Mouse (Mus musculus) CD8-positive naive resting alpha-beta T cell, adult 2 months (primary cell): ENCODE measurements around the gene Entpd8.

Experiments used
- DNase-seq, 2 experiments: peaks; one replicate each; pipeline ENCODE4 v3.0.0; 2022; ENCODE audit warnings: low read depth in 2 of 2, low spot score in 2 of 2

The Entpd8 gene

DNA sequence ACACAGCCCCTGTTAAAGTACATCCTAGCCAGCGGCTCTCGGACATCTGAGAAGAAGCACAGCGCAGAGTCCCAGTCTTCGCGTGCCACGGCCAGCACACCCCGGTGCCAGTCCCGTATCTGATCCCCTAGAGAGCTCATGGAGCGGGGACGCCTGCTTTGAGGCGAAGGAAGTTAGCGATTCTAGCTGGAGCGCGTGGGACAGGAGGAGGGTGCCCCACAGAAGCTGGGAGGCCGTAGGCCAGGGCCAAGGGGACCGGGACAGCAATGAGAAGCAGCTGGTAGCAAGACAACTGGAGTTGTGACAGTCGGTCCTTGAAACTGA is 14.6 kb downstream of the Entpd8 start:
- DNase-seq = no peak

DNA sequence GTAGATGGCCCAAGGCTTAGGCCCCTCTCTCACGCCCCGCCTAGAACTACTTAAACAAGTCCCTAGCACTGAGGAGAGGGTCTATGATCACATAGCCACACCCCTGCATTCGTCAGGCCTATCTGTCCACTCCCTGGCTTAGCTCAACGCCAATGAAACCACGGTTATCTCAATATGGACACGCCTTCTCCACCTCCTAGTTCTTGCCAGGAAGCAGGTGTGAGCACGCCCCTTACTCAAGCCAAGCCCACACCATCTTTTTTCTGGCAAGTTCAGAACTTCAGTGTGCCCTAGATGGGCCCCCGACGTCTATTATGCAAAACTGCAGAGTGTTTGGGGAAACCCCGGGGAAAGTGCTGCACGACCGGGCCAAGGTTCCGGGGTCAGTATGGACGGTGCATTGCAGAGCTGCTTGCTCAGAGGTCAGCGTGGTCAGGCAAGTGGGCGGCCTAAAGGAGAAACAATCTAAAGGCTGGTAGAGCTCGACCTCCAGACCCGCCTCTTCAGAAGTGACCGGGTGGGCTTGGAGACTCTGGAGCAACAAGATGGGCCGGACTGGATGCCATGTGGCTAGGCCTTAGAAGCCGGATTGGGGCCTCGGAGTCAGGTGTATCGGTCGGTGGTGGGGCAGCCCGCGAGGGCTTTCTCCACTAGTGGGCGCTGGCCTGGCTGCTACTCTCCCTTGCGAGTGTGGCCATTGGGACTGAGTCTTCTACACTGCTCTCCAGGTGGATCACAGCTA is 15.2 kb downstream of the Entpd8 start, which contains the start of gene Noxa1:
Gene Noxa1 (minus strand): TSS at position 41 of the 742 bp plus-strand sequence.
- DNase-seq = no peak

DNA sequence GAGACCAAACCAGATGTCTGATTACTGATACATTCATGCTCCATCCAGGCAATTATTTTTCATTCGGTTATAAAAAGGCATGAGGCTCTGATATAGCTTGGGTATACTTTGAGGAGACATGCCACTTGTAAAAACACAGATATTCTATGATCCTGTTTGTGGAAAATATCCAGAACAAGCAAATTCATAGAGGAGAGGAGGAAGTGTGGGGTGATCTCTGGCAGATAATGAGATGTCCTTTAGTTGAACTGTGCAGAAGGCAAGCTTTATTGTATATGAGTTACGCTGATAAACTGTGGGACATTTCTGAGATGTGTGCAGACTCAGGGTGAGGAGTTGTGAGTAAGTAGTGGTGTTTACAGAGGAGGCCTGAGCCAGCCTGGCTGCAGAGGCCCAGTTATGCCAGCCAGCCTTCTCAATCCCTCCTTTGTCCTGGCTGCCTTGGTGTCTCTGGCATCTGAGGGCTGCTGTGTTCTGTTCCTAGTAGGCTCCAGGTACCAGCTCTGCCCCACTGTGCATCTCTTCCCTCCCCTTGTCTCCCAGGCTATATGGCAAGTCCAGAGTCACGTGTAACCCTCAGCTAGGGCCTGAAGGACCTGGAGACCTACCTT is 18.0 kb downstream of the Entpd8 start:
- DNase-seq = no peak

DNA sequence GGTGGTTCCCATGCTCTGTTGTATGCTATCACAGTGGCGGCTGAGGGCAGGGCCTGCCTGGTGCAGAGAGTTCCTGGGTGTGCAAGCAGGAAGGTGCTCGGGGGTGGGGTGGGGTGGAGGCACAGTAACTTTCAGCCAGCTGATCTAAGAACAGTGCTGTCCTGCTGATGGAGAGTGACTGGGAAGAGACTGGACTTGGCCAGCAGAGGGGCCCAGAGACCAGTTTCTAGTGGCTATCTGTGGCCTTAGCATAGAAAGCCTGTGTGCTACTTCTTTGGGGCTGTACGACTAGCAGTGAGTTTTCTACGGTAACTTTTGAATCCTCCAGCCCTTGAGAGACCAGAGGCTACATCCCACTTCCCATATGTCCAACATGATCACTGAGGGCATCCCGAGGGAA is 18.9 kb downstream of the Entpd8 start:
- no peak for DNase-seq

DNA sequence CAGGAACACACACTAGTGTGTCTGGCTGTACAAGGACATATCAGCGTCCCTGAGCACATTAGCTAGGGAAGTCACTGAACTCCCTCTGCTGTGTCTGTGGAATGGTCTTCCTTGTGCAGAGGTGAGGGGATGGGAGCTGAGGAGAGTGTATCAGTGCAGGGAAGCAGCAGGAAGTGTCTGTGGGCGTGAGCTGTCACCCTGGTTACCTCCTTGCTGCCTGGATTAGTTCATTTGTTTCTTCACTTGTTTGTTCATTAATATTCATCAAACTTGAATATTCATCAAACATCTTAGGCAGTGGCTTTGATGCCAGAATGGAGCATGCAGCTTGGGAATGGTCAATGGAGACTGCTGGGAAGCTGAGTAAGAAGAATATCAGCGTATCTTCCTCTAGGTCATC is 19.6 kb downstream of the Entpd8 start:
- no peak for DNase-seq

DNA sequence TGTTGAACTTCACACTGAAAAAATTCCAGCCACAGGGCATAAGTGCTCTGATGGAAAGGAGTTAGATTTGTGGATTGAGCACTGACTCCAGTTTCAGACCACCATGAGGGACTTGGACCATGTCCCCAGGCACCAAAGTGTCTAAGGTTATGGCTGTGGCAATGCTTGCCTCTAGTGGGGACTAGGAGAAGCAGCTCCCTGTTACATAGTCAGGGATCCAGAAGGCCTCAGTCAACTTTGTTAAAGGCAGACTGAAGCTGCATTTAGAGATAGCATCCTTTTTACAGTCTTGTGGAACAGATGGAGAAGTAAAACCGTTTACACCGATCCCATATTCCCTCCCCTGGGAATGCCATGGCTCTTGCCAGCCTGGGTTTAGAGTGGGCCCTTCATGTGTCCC is 24.0 kb downstream of the Entpd8 start:
- no peak for DNase-seq

DNA sequence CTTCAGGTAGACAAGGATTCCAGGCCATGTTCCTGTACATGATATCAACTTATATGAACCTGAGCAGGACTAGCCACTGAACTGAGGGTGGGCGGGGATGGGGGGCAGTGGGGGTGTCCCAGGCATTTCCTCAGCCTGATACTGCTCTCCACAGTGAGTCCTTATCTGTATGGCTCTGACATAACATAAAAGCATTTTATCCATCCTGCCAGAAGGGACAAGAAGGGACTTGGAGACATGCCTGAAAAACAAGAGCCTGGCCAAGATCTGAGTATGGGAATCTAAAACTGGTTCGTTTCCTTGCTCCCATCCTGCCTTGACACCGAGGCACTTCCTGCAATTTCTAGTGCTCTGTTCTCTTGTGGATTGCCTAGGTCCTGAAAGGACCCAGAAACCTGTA is 25.9 kb downstream of the Entpd8 start:
- DNase-seq = no peak

DNA sequence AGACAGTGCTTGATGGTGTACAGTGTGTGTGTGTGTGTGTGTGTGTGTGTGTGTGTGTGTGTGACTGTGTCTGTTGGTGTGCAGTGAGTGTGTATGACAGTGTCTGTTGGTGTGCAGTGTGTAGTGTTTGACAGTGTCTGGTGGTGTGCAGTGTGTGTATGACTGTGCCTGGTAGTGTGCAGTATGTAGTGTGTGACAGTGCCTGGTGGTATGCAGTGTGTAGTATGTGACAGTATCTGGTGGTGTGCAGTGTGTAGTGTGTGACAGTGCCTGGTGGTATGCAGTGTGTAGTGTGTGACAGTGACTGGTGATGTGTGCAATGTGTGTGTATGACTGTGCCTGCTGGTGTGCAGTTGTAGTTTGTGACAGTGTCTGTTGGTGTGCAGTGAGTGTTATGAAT is 29.4 kb downstream of the Entpd8 start:
- DNase-seq = no peak

DNA sequence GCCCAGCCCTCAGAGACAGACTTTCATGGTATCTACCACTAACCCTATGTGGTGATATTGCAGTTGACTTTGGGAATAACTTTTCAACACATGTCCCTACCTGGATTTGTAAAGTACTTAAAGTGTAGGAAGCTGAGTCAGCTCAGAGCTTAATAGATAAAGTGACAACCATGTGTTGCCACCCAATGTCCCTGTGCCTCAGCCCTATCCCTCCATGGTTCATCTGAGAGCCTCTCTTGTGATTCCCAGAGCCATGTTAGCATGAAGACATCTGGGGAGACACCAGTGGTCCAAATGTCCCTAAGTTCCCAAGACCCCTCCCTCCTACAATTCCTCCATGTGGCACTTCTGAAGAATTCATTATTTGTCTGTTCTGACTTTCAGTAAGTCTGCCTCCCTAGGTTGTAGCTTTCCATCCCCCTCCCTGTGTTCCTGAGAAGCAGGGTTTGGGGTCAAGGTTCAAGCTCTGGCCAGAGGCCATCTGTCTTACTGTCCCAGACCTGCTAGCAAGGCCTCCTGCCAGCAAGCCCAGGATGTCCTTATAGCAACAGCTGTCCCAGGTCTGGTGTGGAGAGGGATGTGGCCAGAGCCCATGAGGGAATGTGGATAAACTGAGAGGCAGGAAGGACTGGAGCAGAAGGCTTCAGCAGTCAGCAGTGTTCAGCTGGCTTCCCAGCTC is 30.5 kb downstream of the Entpd8 start:
- DNase-seq = no peak

DNA sequence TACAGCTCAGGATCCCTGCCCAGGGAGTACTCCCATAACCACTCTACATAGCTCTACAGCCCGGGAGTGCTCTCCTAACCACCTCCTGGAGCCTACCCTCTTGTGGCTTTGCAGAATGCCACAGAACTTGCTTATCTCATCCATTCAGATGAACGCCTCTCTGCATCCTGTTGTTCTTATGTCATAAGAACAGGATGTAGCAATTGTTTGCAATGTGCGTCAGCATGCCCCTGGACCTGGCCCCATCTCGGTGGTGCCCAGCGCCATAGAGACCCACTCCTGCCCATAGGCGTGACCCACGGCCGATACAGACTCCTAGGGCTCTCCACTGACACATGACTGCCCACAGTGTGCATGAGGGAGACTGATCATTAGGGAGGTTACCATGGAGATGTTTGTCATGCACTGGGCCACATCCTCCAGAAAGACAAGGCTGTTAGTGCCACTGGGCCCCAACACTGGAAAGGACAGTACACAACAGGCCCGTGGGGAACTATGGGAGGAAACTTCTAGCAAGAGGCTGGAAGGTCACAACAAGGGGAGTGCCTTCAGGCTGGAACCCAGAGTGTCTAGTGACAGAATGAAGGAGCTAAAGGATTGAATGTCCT is 31.2 kb downstream of the Entpd8 start:
- DNase-seq = no peak

DNA sequence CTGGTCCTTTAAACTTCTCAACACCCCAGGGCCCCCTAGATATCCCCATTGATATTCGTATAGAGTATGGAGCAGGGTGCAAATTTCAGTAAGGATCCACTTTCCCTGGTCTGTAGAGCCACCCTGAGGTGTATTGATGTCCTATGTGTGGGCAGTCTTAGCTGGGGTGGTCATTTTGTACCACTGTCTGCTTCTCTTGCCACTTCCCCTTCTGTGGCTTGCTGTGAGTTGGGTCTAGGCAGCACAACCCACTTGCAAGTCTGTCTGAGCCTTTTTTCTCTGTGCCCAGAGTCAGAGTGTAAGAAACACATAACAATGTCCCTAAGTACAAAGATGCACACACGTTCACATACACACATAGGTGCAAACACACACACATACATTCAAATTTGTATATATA is 34.2 kb downstream of the Entpd8 start:
- no peak for DNase-seq

DNA sequence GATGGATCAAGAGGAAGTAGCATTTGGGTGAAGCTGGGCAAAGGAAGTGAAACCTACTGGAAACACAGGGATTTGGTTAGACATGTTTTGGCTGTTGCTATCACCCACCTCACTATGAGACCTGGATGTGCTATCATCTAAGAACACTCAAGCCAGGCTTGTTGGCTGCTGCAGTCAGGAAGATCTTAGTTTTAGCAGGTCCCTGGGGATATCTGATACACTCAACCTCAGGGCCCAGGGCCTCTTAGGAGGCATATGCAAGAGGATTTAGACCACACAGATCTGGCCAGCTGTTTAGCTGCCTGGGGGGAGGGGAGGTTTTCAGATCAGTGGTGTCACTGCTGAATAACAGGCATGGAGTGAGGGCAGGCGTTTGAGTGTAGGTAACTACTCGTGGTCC is 35.3 kb downstream of the Entpd8 start:
- no peak for DNase-seq

DNA sequence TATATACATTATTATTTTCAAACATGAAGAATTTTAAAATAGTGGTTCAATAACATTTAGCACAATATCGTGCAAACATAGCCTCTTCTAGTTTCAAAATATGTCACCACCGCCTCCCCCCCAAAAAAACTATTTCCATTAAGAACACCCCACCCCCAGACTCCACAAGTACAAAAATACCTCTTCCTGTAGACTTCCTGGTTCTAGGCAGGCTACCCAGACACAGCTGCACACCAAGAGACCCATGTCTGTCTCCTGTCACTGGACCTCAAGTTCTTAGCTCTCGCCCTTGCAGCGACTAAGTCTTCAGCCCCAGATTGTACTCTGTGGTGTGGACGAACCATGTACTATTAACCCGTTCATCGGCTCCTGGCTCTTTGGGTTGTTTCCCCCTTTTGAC is 40.9 kb downstream of the Entpd8 start:
- no peak for DNase-seq

DNA sequence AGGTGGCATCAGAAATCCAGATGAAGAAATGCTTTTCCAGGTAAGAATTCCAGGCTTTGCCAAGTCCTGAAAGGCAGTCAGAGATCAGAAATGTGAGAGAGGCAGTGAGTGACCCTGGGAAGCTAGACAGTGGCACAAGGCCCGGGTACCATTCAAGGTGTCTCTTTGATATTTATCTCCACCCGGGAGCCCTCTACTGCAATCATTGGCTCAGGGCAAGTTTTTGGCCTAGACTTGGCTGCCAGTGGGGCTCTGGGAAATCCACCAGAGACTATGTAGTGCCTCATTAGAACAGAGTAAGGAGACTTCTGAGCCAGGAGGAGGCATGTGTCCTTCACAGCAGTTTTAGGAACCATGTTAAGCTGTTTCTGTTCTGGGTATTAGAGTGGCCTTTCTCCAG is 42.6 kb downstream of the Entpd8 start:
- no peak for DNase-seq

DNA sequence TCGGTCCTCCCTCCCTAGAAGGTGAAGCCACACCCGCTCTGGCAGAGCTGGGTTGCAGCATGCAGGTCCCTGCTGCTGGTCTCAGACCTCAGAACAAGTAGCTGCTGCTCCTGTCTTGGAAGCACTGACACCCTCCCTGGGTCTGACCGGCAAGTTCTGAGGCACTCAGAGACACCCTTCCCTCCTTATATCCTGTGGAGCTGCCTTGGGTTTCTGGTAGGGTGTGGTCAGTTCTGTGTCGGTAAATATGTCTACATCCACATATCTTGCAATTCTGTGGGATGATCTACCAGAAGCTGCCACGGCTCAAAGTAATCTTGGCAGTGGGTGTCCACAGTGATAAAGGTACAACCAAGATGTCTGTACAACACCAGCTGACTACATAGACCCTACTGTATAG is 43.4 kb downstream of the Entpd8 start:
- DNase-seq = no peak

DNA sequence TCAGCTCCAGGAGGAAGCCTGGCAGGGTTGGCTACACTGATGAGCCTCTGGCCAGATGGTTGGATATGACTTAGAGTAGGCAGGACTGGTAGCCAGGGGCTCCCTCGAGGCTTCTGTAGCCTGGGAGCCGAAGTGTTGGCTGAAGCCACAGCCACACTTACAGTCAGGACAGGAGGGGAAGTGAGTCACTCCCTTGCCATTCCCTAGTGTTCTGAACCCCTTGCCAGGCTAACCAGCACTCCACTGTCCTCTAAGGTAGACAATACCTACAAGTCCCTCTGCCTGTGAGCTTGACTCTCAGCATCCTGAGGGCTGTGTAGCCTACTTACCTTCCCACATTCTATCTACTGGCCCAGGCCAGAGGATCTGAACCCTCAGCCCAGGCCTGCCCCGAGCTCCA is 44.3 kb downstream of the Entpd8 start:
- no peak for DNase-seq

DNA sequence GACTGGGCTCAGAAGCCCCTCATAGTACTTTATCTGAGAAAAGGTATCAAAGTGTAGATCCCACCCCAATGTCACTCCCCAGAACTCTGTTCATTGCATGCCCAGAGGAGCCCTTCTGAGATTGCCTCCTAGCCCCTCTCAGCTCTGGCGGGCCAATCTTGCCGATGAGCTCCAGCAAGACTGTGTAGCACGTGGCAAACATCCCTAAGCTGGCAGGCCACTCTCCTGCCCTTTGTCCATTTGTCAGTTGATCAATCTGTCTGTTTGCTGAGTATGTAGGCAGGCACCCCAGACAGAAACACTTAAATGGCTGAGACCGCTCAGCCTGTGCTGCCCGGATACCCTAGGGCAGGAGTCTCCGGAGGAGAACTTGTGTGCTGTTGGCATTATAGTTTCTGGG is 45.0 kb downstream of the Entpd8 start:
- no peak for DNase-seq

DNA sequence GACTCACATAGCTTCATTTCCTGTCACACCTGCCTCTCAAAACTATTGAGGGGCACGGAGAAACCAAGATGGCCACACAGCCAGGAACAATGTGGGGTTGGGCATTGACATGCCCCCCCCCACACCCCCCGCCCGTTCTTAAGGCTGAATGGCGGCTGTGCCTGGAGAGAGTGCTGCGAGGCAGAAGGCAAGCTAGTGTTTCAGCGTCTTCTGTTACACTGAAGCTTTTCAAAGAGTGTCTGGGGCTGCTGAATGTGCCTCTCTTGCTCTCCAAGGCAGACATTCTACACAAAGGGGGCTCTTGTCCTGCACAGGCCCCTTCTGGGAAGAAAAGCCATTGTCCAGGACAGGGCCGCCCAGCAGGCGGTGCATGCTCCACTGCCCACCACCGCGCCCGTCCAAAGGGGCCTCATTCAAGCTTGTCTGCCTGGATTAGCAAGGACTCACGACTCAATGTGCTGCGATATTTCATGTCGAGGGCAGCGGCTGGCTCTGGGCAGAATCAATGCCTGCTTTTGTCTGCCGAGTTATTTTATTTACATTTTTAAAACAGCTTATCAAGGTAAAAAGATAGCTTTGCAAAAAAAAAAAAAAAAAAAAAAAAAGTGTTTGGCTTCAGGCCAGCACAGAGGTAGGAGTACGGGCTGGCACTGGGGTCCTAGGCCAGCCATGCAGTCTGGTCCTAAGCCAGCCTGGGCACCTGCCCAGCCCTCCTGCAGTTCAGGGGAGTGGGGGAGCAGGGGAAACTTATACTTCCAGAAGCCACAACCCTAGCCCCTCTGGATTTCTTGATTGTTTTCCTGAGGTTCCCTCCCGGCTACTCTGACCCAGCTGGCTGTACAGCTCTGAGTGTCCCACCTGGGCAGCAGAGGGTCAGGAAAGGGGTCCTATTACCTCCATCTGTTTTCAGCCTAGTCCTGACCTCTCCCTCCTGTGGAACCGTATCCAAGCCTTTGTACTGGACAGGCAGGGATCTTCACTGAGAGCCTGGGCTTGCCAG is 46.2 kb downstream of the Entpd8 start:
- DNase-seq = no peak

DNA sequence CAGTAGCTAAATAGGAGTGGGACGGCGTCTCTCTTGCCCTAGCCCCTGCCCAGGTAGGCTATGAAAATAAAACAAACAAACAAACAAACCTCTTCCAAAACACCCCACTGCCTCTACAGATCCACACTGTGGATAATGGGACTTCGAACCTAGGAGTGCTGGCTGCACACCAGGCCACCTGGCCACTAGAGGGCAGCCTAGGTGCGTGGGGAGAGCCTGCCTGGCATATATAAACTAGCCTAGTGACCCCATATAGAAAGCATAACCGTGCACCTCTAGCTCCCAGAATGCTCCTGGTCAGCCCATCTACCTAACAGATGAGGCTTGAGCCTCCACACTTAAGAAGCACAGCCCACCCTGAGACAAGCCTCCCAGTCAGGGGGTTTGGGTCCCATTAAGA is 47.1 kb downstream of the Entpd8 start:
- peak; percentile 68 to 73 for DNase-seq

DNA sequence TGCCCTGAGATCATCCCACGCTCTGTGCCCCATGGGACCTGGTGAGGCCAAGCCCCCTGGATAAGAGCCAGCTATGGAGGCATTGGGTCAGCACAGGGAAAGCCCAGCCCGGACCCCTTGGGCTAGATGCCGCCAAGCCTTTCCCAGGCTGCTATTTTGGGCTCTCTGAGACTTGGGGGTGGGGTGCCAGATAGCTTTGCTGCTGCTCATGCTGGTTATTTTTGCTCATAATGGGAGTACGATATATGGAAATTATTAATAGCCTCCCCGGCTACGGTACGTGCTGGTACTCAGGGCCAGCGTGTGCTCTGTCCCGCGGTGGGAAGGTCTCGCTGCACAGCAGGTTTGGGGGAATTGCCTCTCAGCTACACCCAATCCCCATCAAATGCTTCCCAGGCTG is 48.0 kb downstream of the Entpd8 start:
- no peak for DNase-seq

DNA sequence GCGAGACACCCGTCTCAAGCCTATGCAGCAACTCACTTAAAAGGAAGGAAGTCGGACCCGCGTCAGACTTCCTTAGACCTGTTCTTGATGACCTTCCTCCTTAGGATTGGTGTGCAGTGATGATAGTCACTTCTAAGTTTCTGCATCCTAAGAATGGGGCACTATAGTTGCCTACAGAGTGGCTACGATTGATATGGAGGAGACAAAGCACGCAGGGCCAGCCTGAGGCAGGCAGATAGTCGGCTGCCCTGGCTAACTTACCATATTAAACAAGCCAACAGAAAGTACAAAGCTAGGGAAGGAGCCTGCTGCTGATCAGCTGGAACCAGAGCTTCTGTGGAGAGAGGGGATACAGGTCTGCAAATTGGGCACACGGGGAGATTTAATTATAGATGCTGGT is 51.5 kb downstream of the Entpd8 start:
- DNase-seq = no peak
